Mouse (Mus musculus) gastrocnemius, postnatal 25 days (tissue): ENCODE data around the gene Inpp5b. TPM values are rescaled to one million over a fixed set of nuclear protein-coding genes. Genes with fewer than 3 reads are reported as not detected.
"Not testable (repeated sequence)": the region's sequence is repeated elsewhere in the genome, so short reads cannot be mapped to it uniquely, and the experiment has no call there.

Source experiments
- DNase-seq: peaks from one replicate; pipeline ENCODE4 v3.0.0; 2022
- total RNA-seq, 2 experiments: library from RNA; stranded (reverse); gene quantifications; 1 replicate in 1 of 2; 2 replicates in 1 of 2; pipeline ENCODE4 v1.2.3; 2021

Inpp5b gene
- total RNA-seq, 2 experiments from 2014 or later: 8.8 to 10.3 TPM

DNA sequence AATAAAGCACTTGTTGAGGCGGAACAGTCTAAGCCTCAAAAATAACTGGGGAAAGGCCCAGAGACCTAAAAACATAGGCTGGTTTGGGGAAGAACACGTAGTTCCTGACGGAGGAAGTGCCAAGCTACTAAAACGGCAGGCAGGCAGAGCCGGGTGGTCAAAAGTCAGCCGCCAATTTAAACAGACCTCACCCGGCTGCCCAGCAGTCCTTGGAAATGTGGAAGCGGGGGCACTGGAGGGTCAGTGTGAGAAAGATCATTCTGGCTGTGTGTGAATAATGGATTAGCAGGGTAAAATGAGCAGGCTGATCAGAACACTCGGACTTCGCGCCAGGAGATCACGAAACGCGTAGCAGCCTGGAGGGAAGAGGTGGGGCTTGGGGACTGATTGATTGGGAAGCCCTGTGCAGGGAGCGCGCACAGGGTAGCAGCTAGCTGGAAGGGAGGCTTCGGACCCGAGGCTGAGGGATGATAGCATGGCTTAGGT is 31.6 kb upstream of the Inpp5b start:
- DNase-seq: peak; percentile 41

DNA sequence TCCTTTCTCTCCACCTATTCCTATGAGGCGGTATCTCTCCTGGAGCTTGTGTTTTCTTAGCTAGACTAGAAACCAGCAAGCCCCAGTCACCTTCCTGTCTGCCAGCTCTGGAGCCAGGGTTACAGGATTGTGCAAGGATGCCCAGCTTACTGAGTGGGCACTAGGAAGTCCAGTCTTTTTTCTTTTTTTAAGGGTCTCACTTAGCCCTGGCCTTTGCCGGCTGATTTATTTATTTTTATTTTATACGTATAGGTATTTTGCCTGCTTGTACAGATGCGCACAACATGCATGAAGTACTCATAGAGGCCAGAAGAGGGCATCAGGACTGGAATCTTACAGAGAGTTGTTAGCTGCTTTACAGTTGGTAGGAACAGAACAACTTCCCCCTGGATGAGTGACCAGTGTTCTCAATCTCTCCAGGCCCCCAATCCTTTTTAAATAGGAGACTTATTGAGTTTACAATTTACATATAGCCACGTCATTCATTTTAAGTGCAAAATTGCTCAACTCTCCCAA is 30.8 kb upstream of the Inpp5b start:
- DNase-seq: no peak

DNA sequence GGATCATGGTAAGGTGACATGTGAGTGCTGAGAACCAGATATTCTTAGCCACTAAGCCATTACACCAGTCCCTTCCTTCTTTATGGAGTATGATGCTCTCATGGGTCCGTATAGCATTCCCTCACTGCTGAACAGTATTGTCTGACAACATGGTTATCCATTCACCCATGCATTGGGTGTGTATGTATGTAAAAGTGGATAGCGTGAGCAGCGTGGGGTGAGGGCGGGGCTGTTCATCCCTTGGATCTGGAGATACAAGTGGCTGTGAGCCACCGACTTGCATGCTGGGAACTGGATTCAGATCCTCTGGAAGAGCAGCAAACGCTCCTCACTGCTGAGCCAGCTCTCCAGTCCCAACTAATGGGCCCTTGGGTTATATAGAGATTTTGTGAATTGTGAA is 29.0 kb upstream of the Inpp5b start:
- no peak for DNase-seq

DNA sequence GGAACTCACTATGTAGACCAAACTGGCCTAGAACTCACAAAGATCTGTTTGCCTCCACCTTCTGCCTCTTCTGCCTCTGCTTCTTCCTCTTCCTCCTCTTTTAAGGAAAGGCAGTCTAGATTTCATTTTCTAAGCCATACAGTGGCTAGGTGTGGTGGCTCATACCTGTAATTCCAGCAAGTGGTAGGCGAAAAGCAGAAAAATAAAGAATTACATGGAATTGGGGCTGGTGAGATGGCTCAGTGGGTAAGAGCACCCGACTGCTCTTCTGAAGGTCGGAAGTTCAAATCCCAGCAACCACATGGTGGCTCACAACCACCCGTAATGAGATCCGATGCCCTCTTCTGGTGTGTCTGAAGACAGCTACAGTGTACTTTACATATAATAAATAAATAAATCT is 27.8 kb upstream of the Inpp5b start:
- DNase-seq: not testable (repeated sequence)

DNA sequence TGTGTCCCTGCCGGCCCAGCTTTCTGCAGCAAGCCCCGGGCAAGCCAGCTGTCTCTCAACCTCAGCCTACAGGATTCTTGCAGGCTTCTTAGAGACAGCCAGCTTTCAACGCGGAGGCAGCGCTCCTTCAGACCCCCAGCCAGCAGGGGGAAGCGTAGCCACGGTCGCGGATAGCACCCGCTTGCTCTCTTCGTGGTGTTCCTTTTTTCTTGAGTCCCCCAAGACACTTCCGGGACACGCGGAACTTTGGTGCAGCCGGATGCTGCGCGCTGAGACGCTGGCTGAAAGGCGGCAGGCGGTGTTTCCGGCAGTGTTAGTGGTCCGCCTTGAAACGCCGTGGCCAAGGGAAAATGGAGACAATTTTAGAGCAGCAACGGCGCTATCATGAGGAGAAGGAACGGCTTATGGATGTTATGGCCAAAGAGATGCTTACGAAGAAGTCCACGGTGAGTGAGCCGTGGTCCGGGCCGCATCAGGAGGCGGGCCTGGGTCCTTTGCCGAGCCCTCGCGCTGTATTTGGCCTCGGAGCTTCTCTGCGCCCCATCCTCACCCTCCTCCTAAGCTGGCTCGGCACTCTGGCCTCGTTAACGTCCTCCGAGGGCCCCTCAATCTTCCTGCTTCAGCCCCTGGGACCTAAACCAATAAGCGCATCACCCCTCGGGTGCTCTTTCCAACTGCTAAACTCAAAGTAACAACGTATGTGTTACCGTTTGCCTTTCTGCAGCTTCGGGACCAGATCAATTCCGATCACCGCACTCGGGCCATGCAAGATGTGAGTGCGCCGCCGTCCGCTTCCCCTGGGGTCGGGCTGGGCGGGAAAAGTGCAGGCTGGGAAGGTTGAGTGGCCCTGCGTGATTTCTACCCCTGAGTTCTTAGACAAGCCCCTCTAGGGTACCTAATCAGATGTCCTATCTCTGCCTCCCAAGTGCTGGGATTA is 26.8 kb upstream of the Inpp5b start, which contains the start of gene Sf3a3:
Gene Sf3a3, plus strand, starts transcription at position 232 of the 937 bp plus-strand sequence.
- DNase-seq: peak; percentile 94

DNA sequence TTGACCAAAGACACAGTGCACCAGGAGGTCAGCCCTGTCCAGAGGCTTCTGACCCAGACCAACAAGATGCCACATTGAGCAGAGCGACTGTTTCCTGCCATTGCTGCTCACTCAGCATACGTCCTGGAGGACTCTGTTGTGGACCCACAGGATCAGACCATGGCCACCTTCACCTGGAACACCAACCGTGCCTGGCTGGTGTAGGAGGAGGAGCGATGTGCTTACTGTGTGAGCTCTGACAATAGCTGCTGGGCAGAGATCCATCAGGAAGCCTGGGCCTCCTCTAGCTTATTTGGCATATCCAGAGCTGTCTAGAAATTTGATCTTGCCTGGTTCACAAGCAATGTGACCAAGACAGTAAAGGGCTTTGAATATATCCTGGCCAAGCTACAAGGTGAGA is 22.5 kb upstream of the Inpp5b start:
- no peak for DNase-seq

DNA sequence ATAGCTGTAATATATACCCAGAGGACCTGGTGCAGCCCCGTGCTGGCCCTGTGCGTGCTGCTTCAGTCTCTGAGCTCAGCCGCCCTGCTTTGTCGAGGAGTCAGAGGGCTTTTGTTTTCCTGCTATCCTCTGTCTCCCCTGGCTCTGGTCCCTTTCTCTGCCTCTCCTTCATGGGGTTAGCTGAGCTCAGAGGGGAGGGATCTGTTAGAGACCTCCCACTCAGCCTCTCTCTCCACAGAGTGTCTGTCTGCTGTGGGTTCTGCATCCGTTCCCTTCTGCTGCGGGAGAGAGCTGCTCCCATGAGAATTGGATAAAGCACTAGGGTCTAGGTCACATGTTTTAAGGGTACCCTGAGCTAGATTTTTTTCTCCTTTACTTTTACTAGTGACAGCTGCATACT is 15.5 kb upstream of the Inpp5b start:
- no peak for DNase-seq

DNA sequence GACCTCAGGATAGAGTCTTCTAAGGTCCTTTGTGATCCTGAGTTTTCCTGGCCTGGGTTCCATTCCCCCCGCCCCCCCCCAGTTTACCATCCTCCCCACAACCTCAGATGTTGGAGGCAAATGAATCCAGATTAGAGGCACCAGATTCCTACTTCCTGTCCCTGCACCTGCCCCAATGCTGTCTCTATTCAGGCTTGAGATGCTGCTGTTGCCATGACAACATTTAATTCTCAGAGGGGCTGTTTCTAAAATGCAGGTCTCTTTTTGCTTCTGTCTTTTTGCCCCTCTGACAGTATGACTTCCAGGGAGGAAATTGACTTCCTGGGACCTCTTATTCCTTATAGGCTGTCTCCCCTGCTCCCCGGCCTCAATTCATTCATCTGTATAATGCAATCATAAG is 4.7 kb upstream of the Inpp5b start:
- no peak for DNase-seq

DNA sequence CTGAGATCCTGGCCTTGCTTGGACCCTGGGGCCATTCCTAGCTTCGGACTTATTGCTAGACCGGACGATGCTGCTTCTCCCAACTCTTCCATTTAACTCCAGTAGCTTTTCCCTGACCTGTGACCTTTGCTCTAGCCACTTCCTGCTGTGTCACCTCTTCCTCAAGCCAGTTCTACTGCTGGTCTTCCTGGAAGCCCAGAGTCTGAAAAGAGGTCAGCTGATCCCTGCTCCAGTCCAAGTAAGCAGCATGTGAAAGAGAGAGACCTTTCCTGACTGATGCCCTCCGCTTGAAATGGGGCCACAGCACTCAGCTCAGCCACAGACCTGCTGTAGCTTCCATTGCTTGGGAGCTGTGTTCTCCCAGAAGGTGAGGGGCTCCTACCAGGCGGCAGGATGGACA is 4.2 kb upstream of the Inpp5b start:
- no peak for DNase-seq

DNA sequence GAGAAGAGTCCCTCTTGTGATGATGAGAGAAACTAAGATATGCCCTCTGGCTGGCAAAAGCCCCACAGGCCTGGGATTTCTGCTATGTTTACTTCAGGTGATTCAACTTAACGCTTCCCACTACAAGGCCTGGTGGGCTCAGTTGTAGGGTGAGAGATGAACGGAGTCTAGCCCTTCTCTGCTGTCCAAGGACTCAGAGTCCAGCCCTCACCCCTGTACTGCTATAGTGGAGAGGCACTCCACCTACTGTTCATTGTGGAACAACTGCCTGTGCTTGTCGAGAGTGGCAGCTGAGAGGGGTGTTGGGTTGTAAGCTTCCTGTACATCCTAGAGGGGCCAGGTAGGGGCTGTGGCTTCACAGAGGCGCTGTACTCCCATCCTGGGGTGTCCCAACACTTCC is 3.6 kb upstream of the Inpp5b start:
- DNase-seq: no peak

DNA sequence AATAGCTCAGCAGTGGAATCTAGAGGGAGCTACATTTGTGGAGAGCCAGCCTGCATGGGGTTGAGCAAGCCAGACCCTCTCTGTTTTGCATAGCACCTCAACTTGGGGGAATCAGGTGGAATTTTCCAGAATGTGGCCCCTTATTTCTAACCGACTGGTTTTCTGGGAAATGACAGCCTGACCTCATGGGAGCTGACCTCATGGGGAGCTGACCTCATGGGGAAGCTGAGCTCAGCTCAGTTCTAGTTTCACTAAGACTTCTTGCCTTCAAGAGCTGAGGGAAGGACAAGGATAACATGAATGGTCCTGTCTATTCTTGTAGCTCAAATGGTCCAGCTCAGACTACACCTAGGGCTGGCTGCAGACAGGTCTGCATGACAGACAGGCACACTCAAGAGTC is 2.9 kb upstream of the Inpp5b start:
- no peak for DNase-seq

DNA sequence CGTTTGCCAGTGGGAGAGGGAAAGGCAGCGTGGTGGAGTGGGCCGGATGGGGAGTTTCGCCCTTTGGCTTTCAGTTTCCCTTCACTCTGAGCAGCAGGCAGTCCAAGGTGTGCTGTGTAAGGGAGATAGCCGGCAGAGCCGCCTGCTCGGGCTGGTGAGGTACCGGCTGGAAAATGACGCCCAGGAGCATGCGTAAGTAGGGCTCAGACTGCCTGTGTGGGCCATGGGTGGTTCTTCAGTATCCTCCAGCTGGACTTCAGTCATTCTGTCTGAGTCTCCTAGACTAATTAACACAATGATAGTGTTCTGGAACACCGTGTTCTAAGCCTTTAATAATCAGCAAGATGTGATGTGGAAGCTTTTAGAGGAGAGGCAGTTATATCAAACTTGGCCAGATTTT is 1.2 kb downstream of the Inpp5b start:
- no peak for DNase-seq

DNA sequence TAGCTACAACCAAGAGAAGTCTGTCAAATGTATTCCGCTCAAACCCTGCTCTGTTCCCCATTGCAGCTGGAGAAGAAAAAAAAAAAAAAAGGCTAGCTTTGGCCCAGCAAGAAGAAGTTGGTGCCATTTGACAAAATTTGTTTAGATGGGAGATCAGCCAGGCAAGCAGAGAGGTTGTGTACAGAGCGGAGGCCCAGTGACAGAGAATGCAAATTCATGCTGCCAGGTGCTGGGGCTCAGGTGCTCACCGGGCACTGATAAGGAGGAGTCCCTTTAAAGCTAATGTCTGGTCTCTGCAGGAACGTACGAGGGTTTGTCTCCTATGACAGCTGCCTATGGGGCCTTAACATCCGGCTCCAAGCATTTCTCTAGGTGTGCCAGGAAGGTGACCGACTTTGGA is 4.9 kb downstream of the Inpp5b start:
- DNase-seq: no peak

DNA sequence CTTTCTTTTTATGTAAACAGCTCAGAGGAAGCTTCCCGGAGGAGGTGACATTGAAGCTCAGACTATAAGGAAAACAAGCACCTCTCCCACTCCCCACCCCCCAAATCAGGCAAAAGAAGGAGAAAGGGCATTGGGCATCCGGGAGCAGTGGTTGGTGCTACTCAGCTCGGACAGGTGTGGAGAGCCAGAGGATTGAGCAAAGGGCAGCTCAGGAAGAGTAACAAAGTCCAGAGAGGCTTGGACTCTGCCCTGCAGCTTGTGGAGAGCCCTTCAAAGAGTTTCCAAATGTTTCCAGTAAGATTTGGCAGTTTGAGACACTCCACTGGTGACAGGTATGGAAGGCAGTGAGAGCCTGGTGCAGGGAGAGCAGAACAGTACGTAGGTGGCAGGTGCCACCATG is 6.2 kb downstream of the Inpp5b start:
- no peak for DNase-seq

DNA sequence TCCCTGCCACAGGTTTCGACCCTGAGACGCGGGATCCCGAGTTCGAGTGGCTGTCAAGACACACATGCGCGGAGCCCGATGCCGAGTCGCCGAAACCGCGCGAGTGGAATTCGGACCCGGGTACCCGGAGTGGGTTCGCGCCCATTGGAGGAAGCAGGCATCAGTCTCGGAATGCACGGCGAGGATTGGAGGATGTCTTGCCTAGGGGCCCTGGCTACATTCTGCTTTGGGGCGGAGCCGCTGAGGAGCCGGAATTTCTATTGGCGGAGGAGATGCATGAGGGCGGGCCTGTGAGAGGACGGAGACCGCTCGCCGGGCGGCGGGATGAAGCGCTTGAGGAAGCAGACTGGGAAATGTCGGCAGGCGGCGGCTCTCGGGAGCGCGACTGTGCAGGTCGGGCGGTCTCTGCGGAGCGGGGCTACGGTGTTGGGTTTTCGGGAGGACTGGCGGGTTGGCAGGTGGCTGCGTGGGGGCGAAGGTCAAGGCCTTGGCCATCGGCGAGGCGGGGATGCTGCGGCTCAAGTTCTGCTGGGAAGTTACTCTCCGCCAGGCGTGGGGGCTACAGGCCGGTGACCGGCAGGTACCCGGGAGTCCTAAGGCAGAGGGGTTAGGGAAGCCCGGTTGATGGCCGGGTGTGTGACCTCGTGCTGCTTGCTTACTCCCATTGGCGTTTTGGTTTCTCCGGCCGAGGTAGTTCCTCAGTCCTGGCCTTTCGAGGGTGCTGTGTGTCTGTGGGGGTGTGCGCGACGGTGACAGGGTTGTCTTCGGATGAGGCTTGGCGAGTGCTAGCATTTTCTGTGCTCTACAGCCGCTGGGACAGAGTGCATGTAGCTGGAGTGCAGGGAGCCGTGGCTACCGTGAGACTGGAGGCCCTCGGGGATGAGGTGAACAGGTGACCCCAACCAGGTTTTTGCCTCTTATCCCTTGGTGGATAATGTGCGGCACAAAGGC is 9.9 kb downstream of the Inpp5b start:
- DNase-seq: peak; percentile 98

DNA sequence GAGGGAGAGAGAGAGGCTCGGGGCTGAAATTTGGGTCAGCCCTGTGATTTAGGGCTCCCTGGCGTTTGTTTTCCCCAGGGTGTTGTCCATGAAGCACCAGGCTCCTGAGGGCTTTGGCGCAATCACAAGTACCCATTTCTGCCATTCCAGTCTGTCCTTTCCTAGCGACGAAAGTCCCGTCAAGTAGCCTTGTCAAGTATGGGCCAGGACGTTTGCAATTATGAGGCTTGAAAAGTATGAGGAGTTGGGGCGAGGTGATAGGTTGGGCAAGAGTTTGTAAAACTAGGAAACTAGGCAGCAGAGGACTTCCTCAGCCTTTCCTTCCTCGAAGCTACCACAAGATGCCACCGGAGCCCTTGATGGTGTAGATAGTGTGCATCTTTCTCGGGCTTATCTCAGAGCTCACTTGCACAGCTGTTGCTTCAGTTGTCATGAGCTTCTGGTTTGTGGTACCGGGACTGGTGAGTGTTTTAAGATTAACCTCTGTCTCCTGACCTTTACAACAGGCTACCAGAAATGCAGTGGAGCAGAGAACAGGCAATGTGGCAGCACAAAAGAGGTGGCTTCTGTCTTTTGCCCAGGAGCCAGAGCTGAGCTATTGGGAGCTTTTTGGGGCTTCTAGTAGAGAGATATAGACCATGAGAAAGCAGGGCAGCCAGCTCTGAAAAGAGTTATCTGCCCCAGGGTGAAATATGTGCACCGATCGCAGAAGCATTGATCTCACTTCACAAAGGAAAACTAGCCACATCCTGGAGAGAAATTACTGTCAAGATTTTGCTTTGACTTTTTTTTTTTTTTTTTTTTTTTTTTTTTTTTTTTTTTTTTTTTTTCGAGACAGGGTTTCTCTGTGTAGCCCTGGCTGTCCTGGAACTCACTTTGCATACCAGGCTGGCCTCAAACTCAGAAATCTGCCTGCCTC is 10.9 kb downstream of the Inpp5b start:
- no peak for DNase-seq

DNA sequence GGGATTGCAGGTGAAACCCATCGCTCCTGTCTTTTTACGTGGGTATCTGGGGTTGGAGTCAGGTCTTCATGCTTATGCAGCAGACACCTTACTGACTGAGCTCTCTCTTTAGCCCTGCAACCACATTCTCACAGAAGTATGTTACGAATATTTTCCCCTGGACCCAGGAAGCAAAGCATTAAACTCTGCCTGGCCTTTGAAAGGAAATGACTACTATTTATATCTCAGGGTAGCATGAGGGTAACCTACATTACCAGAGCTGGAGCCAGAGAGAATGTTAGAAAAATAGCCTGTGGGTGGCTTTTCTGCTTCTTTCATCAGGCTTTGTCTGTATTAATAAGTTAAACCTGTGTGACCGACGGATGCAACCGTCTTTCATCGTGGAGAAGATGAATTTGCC is 13.9 kb downstream of the Inpp5b start:
- no peak for DNase-seq

DNA sequence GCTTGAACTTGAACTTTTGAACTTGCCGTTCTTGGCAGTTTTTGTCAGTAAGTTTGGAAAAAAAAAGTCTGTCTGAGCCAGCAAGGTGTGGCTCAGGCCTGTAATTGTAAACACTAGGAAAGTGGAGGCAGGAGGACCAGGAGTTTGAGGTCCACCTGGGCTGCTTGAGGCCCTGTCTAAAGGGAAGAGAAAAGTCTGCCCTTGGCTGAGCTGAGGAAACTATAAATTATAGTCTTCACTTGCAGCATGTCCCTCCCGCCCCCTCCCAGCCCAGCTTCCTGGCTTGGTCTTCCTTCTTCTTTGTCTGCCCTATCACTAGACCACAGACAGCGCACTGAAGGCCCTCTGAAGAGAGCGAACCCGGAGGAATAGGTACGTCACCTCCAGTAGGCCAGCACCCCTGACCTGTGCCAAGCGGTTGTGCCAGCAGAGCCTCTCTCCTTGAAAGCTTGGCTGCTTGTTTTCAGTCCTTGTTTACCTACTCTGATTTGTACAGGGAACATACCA is 17.7 kb downstream of the Inpp5b start:
- DNase-seq: no peak

DNA sequence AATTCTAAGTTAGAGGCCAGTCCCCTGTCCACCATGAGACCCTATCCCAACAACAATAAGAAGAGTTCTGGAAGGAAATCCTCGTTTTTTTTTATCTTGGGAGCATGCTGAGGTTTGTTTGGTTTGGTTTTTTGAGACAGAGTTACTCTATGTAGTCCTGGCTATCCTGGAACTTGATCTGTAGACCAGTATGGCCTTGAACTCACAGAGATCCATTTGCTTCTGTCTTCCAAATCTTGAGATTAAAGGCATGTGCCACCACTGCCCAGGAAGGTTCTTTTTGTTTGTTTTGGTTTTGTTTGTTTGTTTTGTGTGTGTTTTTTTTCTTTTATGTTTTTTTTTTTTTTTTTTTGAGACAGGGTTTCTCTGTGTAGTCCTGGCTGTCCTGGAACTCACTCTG is 19.6 kb downstream of the Inpp5b start:
- DNase-seq: no peak

DNA sequence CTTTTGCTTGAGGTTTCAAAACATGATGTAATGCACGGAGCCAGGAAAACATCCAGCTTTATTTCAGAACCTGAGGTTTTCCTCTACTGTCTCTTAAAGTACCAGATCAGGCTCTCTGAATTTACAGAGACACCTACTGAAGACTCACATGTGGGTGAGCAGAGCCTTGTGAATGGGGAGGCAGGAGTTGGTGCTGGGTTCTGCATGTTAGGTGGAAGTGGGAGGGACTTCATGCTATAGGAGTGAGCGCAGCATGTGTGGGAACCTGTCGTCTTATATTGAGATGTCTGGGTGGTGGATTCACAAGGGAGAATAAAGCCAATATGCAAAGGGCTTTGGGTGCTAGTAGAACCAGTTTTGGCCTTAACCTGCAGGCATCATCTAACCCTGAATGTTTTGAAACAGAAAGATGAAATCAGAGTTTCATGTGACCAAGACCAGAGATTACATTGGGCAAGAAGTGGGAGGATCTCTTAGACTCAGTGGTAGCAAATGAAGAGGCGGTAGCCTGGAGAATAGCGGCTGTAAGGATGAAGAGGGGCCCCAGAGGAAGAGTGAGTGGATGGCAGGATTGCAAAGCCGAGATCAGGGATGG is 21.3 kb downstream of the Inpp5b start:
- DNase-seq: no peak
